Mouse (Mus musculus): Measurements from ENCODE around the gene Trim14. TPM values are rescaled to one million over a fixed set of nuclear protein-coding genes. Genes with fewer than 3 reads are reported as not detected.
A peak's percentile ranks its signal among the peaks of the same experiment; 100 is the strongest.

Trim14 gene
- polyA plus RNA-seq, 1 experiment = 12.7 TPM

DNA sequence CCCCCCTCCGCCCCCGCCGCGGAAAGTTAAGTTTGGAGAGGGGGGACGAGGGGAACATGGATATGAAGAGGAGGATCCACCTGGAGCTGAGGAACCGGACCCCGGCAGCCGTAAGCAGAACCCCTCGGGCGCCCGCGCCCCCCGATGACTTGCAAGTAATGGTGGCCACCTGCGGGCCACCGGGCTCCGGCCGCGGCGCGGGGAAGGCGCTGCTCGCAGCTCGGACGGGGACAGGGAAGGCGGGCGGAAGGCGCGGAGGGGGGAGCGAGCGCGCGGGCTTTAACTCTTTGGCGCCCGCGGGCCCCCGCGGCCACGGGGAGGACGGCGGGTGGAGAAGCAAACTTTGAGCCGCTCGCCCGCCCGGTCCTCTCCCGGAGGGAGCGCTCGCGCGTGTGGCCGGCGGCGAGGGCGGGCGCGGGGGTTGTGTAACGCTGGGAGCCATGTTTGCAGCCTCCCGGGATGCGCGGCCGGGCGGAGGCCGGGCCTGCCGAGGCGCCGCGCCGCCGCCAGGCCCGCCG lies 84.6 kb downstream of the Trim14 start:
- DNase-seq (ENCODE audit: low read depth, low spot score) = no peak
- WGBS = 2% methylated on average over 66 of the region's 70 CpGs

DNA sequence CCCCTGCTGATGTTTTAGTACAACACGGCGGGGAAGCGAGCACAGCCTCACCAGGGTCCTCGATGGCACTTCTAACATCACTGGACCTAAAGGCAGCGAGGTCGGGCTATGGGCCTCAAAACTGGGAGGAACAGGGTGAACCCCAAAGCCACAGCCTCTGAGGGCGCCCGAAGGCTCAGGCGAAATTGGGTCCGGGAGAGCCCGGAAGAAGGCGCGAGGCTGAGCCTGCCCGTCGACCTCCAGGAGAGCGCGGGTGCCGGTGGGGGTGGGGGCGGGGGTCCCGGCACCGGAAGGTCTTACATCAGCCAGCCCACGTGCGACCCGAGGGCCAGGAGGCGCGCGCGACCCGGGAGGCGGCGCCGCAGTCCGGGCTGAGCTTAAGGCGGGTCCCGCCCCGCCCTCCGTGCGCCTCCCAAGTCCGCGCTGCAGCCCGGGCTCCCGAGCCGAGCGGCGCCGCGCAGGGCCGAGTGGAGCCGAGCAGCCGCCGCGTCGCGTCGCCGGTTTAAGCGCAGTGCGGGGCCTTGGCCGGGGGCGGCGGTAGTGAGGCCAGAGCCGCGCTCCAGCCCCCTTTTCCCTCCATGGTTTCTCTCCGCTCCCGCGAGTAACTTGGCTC lies 85.3 kb downstream of the Trim14 start, which contains the start of gene Anp32b:
Anp32b (plus strand) TSS at position 384 of the 613 bp plus-strand sequence.
- DNase-seq (ENCODE audit: low read depth, low spot score) = peak; percentile 45
- under 1% methylated on average over 52 of the region's 66 CpGs for WGBS

DNA sequence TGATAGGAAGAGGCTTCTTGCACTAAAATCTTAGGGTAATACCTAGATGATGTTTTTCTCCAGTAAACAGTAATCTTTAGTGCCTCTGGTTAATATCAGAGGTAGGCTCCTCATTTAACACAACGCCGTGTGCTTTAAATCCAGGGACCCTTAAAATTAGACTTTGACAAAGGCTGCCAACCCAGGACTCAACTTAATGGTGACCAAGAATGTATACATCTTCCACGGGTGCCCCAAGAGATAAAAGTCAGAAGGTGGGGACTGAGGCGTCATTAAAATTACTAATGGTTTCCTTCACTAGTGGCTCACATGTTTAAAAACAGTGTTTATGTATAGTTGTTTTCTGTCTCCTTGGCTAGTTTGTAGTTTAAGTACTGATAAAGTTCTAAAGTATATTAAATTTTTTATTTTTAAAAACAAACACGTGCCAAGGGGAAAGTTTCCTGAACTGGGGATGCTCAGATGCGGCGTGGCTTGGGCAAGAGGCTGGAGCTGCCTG lies 85.9 kb downstream of the Trim14 start:
- no peak for DNase-seq (ENCODE audit: low read depth, low spot score)
- 40% methylated on average over 7 of the region's 7 CpGs for WGBS

DNA sequence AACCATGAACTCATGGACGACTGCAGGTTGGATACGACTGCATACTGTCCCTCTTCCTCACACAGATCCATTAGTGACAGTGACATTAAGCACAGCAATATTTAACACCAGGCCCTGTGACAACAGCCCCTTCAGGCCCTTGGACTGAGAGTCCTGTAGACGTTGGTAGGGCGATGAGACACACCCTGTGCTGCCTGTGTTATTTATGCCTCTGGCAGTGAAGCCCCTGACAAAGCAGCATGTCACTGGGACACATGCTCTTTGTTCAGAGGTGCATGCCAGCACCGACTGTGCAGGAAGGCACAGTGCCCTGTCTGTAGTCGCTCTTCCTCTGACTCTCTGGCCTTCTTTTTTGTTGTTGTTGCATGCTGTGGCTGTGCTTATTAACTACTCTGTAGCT lies 87.1 kb downstream of the Trim14 start:
- 67% methylated on average over 6 of the region's 6 CpGs for WGBS
- no peak for DNase-seq (ENCODE audit: low read depth, low spot score)

DNA sequence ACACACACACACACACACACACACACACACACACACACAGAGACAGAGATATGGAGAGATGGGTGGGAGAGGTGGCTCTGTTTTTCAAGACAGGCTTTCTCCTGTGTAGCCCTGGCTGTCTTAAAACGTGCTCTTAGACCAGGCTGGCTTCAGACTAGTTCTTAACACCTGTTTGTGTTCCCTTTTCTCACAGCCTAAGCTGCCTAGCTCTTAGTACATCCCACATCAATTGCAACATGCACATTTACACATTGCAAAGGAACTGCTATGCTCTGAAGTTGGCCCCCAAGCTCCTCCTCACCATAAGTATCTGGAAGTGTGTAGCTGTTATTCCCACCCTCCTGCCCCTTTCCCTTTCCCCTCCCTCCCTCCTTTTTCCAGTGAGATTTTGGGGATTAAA lies 88.5 kb downstream of the Trim14 start:
- no peak for DNase-seq (ENCODE audit: low read depth, low spot score)

DNA sequence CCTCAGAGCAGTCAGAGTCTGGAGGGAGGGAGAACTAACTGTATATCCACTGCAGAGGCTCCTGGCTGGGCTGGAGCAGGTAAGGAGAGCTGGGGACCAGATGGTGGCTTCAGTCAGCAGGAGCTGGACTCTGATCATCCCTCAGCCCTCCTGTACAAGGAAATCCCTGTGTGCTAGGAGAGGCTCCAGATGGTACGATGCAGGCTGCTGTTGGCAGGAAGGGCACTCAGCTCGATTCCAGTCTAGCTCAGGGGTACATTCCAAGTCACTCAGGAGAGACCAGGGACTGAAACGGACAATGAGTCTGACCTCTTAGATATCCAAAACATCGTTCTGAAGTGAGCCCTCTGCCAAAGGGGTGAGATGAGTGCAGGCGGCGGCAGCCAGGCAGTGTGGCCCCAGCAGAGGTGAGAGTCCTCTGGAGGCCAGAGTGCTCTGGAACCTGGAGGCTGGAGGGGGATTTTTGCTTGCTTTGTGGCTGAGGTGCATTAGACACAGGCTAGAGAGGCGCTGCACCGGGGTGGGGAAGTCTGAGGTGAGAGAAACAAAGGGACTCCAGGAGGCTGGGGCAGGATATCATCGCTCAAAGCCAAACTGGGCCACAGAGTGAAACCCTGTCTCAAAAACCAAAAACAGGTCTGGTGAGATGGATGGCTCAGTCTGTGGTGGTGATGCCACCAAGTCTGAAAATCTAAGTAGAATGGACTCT lies 90.5 kb downstream of the Trim14 start:
- 50% methylated on average over 9 of the region's 9 CpGs for WGBS
- DNase-seq (ENCODE audit: low read depth, low spot score) = no peak

More for the DNA sequence above, 88.5 kb downstream of the Trim14 start:
- WGBS = 30% methylated on average over 1 of the region's 1 CpGs

Other genes starting within 250 kb of the Trim14 start
- not detected in 2 replicates for gene Foxe1, start 192.5 kb downstream of the Trim14 start, polyA plus RNA-seq (2012; rRNA removed)
- gene Trmo, start 146.7 kb downstream of the Trim14 start, polyA plus RNA-seq (2012; rRNA removed) = 4.4 and 5.3 TPM in 2 replicates
- gene Hemgn, start 122.6 kb downstream of the Trim14 start, polyA plus RNA-seq (2012; rRNA removed) = 0.05 TPM in 2 replicates
- gene Anp32b, start 85.2 kb downstream of the Trim14 start, polyA plus RNA-seq (2012; rRNA removed) = 9.6 and 11.5 TPM in 2 replicates
- gene Nans, start 46.9 kb downstream of the Trim14 start, polyA plus RNA-seq (2012; rRNA removed) = 72.6 and 86.8 TPM in 2 replicates
- 166 and 316 TPM in 2 replicates for gene Coro2a, start 66.1 kb upstream of the Trim14 start, polyA plus RNA-seq (2012; rRNA removed)
- 7.9 and 8.4 TPM in 2 replicates for gene Tbc1d2, start 114.1 kb upstream of the Trim14 start, polyA plus RNA-seq (2012; rRNA removed)

All from large intestine, adult 2 months (tissue).